Mouse (Mus musculus) kidney, postnatal 0 days (tissue): ENCODE measurements at regions not wholly inside any gene's neighbourhood (a gene's known extent, or its start where the extent isn't known, plus 50 kb on each side); places are given as distances from the start of the nearest gene placed in this dataset.

Experiments
- ATAC-seq: fragments of 200-750 bp; cut with Nextera tagmentation; replicated peaks from 2 replicates; pipeline ENCODE4 v1.8.0; 2017; ENCODE audit warnings: low read depth, moderate number of reproducible peaks, moderate TSS enrichment, moderate library complexity; ENCODE audit not compliant: low FRiP score
- DNase-seq: peaks from one replicate; pipeline ENCODE4 v3.0.0-alpha.2; 2016; ENCODE audit warnings: low spot score
- H3K27ac ChIP-seq: fragments of 300-500 bp; sonication (generic); 2 replicates; pipeline ENCODE4 v1.5.1; 2014; ENCODE audit warnings: mild to moderate bottlenecking
- H3K27me3 ChIP-seq: fragments of 300-500 bp; sonication (generic); 2 replicates; pipeline ENCODE4 v1.6.1; 2014; ENCODE audit warnings: low read length, mixed read lengths; ENCODE audit not compliant: insufficient read depth
- H3K36me3 ChIP-seq: fragments of 300-500 bp; sonication (generic); 2 replicates; pipeline ENCODE4 v1.6.1; 2014; ENCODE audit warnings: low read length, mixed read lengths; ENCODE audit not compliant: insufficient read depth
- H3K4me1 ChIP-seq: fragments of 300-500 bp; sonication (generic); replicated peaks from 2 replicates; pipeline ENCODE4 v1.6.1; 2014; ENCODE audit warnings: antibody characterized with exemption, low read length, mixed read lengths; ENCODE audit not compliant: insufficient read depth
- H3K4me2 ChIP-seq: fragments of 300-500 bp; sonication (generic); 2 replicates; pipeline ENCODE4 v1.6.1; 2014; ENCODE audit warnings: mild to moderate bottlenecking, low read length, moderate library complexity, mixed read lengths
- H3K4me3 ChIP-seq: fragments of 300-500 bp; sonication (generic); replicated peaks from 2 replicates; pipeline ENCODE4 v1.5.1; 2014; ENCODE audit warnings: low read depth, low read length
- H3K9ac ChIP-seq: fragments of 300-500 bp; sonication (generic); 2 replicates; pipeline ENCODE4 v1.6.1; 2014; ENCODE audit warnings: low read depth, low read length
- H3K9me3 ChIP-seq: fragments of 300-500 bp; sonication (generic); replicated peaks from 2 replicates; pipeline ENCODE4 v1.6.1; 2016; ENCODE audit warnings: low read length, inconsistent platforms, mixed read lengths
- CTCF ChIP-seq: IDR thresholded peaks from 2 replicates; pipeline ENCODE4 v1.5.1; 2016; ENCODE audit warnings: antibody characterized with exemption, low read depth, mild to moderate bottlenecking, moderate library complexity
- WGBS: fragments of 180-500 bp; shearing (Covaris S2); extraction: QIAGEN DNeasy Blood & Tissue Kit; methylation state at CpG from one replicate; pipeline ENCODE4 v1.1.7; 2014; 5-methylcytosine and 5-hydroxymethylcytosine counted together

DNA sequence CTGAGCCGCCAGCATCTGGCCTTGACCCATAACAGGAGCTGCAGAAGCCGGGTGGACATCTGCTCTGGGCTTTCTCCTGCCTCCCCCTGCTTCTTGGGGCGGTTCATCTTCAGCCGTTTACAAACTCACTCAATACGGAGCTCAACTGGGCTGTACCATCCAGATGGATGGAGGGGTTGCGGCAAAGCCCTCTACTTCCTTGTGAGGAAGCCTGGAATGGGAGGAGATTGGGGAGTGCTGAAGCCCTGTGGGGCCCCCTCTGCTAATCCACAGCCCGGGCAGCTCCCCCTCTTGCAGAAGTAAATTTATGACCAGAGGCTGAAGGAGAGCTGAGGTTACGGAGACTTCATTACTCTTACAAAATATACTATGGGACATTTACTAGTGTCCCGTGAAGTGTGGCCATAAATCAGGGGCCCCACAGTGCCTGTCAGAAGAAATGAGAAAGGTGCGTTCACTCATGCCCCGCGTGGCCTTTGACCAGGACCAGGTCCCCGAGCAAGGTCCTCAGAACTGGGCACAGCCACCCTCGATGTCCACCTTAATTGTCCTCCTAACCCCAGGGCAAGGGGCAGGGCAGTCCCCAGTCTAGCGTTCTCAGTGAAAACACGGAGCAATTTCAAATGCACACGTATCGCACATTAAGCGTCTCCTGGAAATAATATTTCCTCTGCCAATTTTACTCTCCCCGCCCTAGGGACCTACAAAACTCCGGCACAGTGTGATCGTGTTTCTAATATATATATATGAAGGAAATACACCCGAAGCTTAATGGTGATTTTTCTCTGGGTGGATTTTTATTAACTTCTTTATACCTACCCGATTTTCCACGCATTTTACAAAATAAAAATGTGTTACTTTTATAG lies 115.1 kb downstream of the Cdc5l start:
- TF ChIP-seq CTCF, result no peak
- Histone ChIP-seq H3K9ac (no peak overlapping the region), H3K4me2 (peak overlapping the region; percentile 42), H3K27me3 (no peaks in the 10 kb centered on the region), H3K4me1 (peaks cover 5% of the 10 kb centered on the region; the same call in 1 of the 2 replicates), H3K4me3 (no peak overlapping the region; the same call in 1 of the 2 replicates), H3K27ac (no peak overlapping the region), H3K36me3 (no peaks in the 10 kb centered on the region), H3K9me3 (no peaks in the 10 kb centered on the region)
- WGBS, result 17% methylated on average over 25 of the region's 25 CpGs
- DNase-seq (peak; percentile 95), ATAC-seq (peak; percentile 60)

DNA sequence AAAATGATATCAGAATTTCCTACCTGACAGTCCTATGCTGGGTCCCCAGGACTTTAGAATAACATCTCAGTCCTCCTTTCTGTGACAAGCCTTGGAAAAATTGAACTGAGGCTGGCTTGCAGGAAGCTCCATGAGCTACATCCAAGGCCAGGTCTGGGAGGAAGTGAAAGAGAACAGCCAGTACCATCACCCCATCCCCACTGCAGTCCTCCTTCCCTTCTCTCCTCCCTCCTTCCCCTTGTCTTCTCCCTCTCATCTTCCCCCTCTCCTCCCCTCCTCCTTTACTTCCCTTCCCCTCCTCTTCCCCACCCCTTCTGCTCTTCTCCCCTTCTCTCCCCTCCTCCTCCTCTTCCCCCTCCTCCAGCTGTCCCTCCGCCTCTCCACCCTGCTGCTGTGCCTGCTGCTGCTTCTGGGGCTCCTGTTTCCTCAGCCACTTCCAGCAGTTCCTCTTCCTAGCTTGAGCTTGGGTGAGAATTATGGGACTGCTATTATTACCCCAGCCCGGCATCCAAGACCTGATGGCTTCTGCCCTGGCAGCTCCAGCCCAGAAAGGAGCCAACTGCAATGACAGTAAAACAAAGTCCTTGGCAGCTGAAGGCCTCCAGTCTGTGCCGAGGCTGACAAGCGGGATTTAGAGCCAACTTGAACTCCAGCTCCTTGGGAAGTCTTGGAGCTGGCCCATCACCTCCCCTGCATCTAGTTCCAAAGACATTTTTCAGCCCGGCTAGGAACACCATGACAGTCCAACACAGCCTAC lies 120.8 kb downstream of the Cdc5l start:
- H3K4me1 ChIP-seq, result no peaks in the 10 kb centered on the region
- no peak overlapping the region for H3K4me3 ChIP-seq
- H3K27ac ChIP-seq, result no peak overlapping the region
- WGBS, result 23% methylated on average over 5 of the region's 5 CpGs
- DNase-seq (peak; percentile 80), ATAC-seq (no peak; the same call in 1 of the 2 replicates)
- no peaks in the 10 kb centered on the region for H3K27me3 ChIP-seq
- H3K9ac ChIP-seq, result no peak overlapping the region
- H3K36me3 ChIP-seq, result no peaks in the 10 kb centered on the region
- no peak overlapping the region for H3K4me2 ChIP-seq
- no peak for TF ChIP-seq CTCF
- no peaks in the 10 kb centered on the region for H3K9me3 ChIP-seq

DNA sequence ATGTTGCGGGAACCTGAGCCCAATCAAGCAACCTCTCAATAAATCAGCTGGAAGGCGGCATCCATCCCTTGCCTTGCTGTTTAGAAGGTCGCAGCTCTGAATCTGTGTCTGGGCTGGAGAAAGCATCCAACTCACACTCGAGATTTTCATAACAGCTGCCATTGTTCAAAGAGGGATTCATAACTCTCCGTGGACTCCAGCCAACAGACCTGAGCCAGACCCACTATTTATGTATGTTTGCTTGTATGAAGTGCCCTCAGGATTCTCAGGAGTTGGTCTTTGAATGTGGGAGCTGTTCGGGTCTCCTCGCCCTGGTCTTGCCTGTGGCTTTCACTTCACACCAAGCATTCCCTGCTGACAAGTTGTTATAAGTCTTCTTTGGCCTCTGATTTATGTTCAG lies 127.0 kb downstream of the Cdc5l start:
- Histone ChIP-seq H3K27ac (no peak overlapping the region), H3K9ac (no peak overlapping the region), H3K36me3 (no peaks in the 10 kb centered on the region), H3K4me2 (no peak overlapping the region), H3K9me3 (no peaks in the 10 kb centered on the region), H3K4me1 (no peaks in the 10 kb centered on the region), H3K27me3 (no peaks in the 10 kb centered on the region), H3K4me3 (no peak overlapping the region)
- no peak for DNase-seq
- no peak for ATAC-seq
- TF ChIP-seq CTCF, result no peak
- 50% methylated on average over 7 of the region's 7 CpGs for WGBS

DNA sequence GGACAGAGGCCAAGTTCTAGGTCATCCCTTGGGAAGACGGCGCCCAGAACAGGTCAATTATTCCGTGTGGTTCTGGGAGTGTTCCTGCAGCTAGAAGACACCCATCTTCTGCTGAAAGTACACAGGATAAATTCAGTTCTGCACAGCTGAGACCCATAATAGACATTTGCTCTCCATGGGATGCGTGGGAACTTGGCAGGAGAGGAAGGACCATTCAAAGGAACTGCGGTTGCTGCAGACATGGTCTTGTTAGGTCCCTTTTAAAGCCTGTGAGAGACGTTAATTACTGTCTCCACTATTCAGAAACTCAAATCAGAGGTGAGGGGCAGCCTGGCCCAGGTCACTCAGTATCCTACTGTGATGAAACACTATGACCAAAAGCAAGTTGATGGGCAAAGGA lies 130.4 kb downstream of the Cdc5l start:
- DNase-seq (no peak), ATAC-seq (no peak)
- H3K4me2 ChIP-seq, result no peak overlapping the region
- H3K4me1 ChIP-seq, result no peaks in the 10 kb centered on the region
- no peak overlapping the region for H3K4me3 ChIP-seq
- H3K27ac ChIP-seq, result no peak overlapping the region
- H3K27me3 ChIP-seq, result no peaks in the 10 kb centered on the region
- no peaks in the 10 kb centered on the region for H3K9me3 ChIP-seq
- TF ChIP-seq CTCF, result no peak
- 82% methylated on average over 6 of the region's 6 CpGs for WGBS
- no peak overlapping the region for H3K9ac ChIP-seq
- H3K36me3 ChIP-seq, result no peaks in the 10 kb centered on the region

DNA sequence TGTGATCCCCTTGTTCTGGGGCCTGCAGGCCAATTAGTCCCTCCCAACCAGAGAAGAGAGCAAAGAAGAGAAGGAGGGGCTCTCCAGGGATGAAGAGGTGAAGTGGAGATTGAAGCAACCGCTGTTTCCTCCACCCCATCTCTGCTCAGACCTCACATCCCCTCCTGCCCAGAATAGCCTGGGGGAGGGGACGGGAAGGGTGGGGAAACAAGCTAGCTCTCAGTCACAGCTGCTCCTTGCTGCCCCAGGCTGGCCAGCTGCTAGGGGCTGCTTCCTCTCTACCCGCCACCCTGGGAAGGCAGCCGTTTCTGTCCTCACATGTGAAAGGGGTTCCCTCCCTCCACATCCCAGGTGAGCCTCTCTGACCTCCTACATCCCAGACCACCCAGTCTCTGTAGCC lies 135.2 kb downstream of the Cdc5l start:
- ATAC-seq (no peak), DNase-seq (no peak)
- no peak for TF ChIP-seq CTCF
- no peaks in the 10 kb centered on the region for H3K36me3 ChIP-seq
- no peak overlapping the region for H3K27ac ChIP-seq
- no peak overlapping the region for H3K9ac ChIP-seq
- H3K27me3 ChIP-seq, result no peaks in the 10 kb centered on the region
- WGBS, result 23% methylated on average over 4 of the region's 4 CpGs
- H3K4me3 ChIP-seq, result no peak overlapping the region
- H3K4me1 ChIP-seq, result no peaks in the 10 kb centered on the region
- H3K4me2 ChIP-seq, result no peak overlapping the region
- no peaks in the 10 kb centered on the region for H3K9me3 ChIP-seq

DNA sequence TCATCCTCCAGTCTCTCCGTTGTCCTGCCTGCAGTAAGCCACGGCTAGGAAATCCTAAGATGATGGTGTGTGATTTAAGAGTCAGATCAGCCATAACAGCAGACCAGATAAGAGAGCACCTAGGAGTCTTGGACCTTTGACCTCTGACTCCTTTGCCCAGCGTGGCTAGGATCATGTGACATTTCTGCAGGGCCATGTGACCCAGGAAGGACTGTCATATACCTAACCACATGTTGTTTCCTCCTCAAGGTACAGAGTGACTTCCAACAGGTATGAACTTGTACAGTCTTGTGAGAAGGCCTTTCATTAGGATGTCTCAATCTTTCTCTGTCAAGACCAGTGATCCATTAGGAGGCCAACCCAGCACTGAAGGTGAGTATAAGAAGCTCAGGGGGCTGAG lies 135.7 kb downstream of the Cdc5l start:
- DNase-seq, result no peak
- Histone ChIP-seq H3K27me3 (no peaks in the 10 kb centered on the region), H3K4me1 (no peaks in the 10 kb centered on the region), H3K36me3 (no peaks in the 10 kb centered on the region), H3K9ac (no peak overlapping the region), H3K27ac (no peak overlapping the region), H3K4me3 (no peak overlapping the region), H3K9me3 (no peaks in the 10 kb centered on the region), H3K4me2 (no peak overlapping the region)
- WGBS, result 63% methylated on average over 3 of the region's 3 CpGs
- TF ChIP-seq CTCF, result no peak
- no peak for ATAC-seq
